Mouse (Mus musculus) megakaryocyte, embryonic 14.5 days (primary cell): Measurements from ENCODE around the gene Letm1.

Source experiments
- FLI1 ChIP-seq: IDR thresholded peaks from 2 replicates; pipeline ENCODE4 v1.6.1; 2012; ENCODE audit warnings: low read length, inconsistent platforms, mixed read lengths
- GATA1 ChIP-seq: IDR thresholded peaks from 3 replicates; pipeline ENCODE4 v1.6.1; 2012; ENCODE audit warnings: mixed read lengths, low read length, inconsistent platforms, borderline replicate concordance

GRCm38 (mm10) chr5:33706350-33706629 is 76.3 kb downstream of the Letm1 start:
- TF ChIP-seq GATA1, result no peak
- TF ChIP-seq FLI1, result no peak
